Mouse (Mus musculus) monocyte, adult 59 days (primary cell): Measurements from ENCODE around the gene Vmn1r213. TPM values are rescaled to one million over a fixed set of nuclear protein-coding genes. Genes with fewer than 3 reads are reported as not detected.

Source experiments
- total RNA-seq, 2 experiments: library from RNA; stranded (reverse); gene quantifications; one replicate each; pipeline ENCODE4 v1.2.4; 2023

The Vmn1r213 gene
- not detected for total RNA-seq

DNA sequence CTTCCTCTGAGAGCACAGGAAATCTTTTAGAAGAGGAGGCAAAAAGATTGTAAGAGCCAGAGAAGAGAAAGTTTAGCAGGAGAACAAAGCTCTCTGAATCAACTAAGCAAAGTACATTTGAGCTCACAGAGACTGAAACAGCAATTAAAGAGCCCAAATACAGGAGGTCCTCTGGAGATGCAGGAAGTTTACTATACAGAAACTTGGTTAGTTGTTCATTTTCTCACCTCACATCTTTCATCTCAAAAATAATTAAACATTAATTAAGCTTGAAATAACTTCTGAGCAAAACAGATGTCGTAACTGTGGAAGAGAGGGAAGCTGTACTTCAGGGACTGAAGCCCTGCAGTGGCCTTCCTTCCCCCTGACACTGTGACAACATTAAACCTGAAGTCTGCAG, at the start of gene Vmn1r213:
TSS of gene Vmn1r213 (plus strand) at position 301 of the 400 bp plus-strand sequence.

GRCm38 (mm10) chr13:23030118-23030517, 22.7 kb downstream of the Vmn1r213 start, which contains the start of gene Vmn1r214:
Gene Vmn1r214 (plus strand): TSS chr13:23030418.

Other genes with a start within 250 kb of the Vmn1r213 start
- not detected for gene Vmn1r208, start 230.3 kb upstream of the Vmn1r213 start, total RNA-seq
- gene Vmn1r209, start 198.0 kb upstream of the Vmn1r213 start, total RNA-seq, result under 1 TPM in 1 of 2 experiments, not detected in 1; 0.08 TPM
- not detected for gene Vmn1r210, start 176.3 kb upstream of the Vmn1r213 start, total RNA-seq
- gene Vmn1r211, start 150.1 kb upstream of the Vmn1r213 start, total RNA-seq, result not detected
- gene Vmn1r212, start 123.5 kb upstream of the Vmn1r213 start, total RNA-seq, result not detected
- gene Vmn1r214, start 22.8 kb downstream of the Vmn1r213 start, total RNA-seq, result not detected
- not detected for gene Vmn1r215, start 60.4 kb downstream of the Vmn1r213 start, total RNA-seq
- gene Vmn1r217, start 110.6 kb downstream of the Vmn1r213 start, total RNA-seq, result not detected
- not detected for gene Vmn1r218, start 125.5 kb downstream of the Vmn1r213 start, total RNA-seq
- not detected for gene Vmn1r219, start 151.7 kb downstream of the Vmn1r213 start, total RNA-seq
- not detected for gene Vmn1r220, start 180.3 kb downstream of the Vmn1r213 start, total RNA-seq
- not detected for gene Vmn1r221, start 206.5 kb downstream of the Vmn1r213 start, total RNA-seq
- gene Vmn1r222, start 228.3 kb downstream of the Vmn1r213 start, total RNA-seq, result not detected
- not detected for gene Vmn1r223, start 239.5 kb downstream of the Vmn1r213 start, total RNA-seq